Mouse (Mus musculus) heart, postnatal 25 days (tissue): Measurements from ENCODE around the gene Wnk4. TPM values are rescaled to one million over a fixed set of nuclear protein-coding genes. Genes with fewer than 3 reads are reported as not detected.
A peak's percentile ranks its signal among the peaks of the same experiment; 100 is the strongest.

Source experiments
- DNase-seq: peaks from one replicate; pipeline ENCODE4 v3.0.0; 2022; ENCODE audit warnings: low spot score
- intact Hi-C: fragments of 180-260 bp; cut with DNase I; formaldehyde crosslinking; loops from one replicate; pipeline ENCODE4 v1.15.1; 2025
- total RNA-seq, 2 experiments: library from RNA; stranded (reverse); gene quantifications; 2 replicates each; pipeline ENCODE4 v1.2.3; 2021

The Wnk4 gene
- total RNA-seq, 2 experiments from 2014 or later: 9.6 to 14.6 TPM

DNA sequence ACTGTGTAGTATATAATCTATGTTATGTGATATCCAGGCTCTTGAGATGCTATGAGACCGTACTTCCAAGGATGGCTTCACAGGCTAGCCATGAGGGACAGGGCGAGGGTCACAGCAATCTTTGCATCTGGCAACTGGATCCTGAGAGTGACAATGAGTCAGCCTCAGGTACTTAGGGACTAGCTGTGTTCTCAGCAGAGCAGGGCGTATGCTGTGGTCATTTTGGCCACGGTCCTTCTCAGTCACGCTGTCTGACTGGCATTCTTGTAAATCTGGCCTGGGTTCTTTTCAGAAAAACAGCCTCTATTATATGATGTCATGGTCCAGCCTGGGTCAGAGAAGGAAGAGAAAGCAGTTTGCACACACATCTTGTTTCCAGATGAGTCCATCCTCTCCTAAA, 23.6 kb upstream of the Wnk4 start:
- intact Hi-C loops: no loop called here
- no peak for DNase-seq

DNA sequence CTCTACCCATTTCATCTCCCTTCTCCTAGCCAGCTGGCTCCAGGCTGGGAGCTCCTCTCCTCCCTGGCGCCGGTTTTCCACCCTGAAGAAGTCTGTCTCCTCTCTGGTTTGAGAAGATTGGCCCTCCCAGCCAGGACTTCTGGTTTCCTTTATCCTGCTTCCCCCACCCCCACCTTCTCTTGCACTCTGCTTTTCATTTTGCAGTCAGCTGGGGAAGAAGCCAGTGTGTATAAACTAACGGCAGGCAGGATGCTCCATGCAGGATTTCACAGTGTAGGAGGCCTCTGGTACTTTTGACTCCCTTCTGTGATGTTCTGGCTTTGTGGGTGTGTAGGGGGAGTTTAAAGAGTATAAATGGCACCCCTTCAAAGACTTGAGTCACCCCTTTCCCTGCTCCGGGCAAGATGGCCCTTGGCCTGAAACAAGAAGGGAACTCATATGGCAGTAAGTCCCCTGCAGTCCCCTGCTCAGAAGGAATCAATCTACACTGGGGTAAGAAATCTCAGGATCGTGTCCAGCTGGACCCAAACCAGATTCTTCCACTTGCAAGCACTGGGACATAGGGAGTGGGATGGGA, 22.2 kb upstream of the Wnk4 start:
- no peak for DNase-seq
- intact Hi-C loops: no loop called here

DNA sequence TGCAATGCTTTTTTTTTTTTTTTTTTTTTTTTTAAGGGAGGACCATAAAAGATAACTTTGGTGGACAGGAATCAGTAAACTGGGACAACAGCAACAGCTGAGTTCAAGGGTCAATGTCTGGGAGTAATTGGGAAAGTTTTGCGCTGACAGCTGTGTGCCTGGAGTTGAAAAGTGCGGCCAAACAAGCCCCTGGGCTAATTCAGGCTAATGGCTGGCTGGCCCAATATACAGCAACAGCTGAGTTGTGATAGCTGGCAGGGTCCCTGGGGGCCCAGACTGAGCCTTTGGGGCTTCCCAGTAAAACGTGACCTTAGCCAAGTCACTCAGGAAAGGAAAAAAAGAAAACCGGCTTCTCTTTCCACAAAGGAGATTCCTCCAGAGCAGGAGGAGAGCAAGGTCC, 15.3 kb upstream of the Wnk4 start:
- intact Hi-C loops: no loop called here
- peak; percentile 65 for DNase-seq

DNA sequence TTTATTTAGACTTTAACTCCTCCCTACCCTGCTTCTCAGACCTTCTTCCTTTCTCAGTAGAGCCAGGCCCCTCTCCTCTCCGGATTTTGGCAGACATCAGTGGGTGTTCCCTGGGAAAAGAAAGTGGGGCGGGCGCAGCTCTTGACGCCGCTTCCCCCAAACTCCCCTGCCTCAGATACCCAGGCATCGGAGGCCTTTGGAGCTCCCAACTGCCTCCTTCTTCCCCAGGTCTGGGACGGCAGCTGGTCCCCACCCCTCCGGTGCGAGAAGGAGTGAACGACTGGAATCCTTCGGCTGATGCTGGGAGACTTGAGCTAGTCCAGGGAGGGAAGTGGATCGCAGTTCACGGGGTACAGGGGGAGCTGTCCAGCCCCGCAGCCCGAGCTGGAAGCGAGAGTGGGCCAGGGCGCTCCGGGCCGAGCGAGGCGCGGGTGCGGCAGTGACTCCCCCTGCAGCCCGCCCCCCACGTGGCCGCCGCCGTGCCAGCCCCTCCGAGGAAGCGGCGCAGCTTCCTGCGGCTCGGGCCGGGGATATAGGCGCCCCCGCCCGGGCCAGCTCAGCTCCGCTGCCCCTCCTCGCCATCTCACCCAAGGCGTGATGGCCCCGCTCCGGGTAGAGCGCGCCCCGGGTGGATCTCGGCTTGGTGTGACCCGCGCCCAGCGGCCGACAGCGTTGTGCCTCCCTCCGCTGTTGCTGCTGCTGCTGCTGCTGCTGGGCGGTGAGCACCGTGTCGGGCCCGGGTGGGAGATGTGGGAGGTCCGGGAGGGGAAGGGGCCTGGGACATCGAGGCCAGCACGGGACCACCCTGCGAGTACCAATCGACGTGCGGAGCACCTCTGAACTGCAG, 14.3 kb upstream of the Wnk4 start, which contains the start of gene Ramp2:
Gene Ramp2, plus strand, starts transcription at position 174 of the 847 bp plus-strand sequence.
- intact Hi-C loops: loop anchor here (1.0 kb wide), 1 partner anchor 15 kb away; no protein-coding TSS in a partner anchor
- peak; percentile 75 for DNase-seq

DNA sequence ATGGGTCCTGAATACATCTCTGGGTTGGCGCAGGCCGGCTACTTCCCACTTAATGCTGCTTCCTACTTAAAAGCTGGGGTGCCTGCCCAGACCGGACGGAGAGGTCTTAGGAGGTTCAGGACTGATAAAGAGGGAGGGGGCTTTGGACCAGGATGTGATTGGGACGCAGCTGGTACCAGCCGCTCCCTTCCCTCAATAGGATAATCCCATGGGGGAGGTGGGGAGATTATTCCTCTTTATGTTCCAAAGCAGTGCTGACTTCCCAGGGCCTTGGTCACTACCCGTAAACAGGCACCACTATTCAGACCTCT, 13.7 kb upstream of the Wnk4 start:
- intact Hi-C loops: loop anchor here (1.0 kb wide), 1 partner anchor 15 kb away; no protein-coding TSS in a partner anchor

DNA sequence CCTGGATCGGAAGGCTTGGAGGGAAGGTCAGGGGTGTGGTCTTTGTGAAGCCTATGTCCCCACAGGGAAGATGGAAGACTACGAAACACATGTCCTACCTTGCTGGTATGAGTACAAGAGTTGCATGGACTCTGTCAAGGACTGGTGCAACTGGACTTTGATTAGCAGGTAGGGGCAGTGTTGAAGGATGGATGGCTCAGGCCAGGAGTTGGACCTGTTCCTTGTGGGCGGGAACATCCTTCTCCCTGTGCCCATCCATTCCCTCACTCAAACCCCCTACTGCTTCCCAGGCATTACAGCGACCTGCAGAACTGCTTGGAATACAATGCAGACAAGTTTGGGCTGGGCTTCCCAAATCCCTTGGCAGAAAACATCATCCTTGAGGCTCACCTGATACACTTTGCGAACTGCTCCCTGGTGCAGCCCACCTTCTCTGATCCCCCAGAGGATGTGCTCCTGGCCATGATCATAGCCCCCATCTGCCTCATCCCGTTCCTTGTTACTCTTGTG, 12.8 kb upstream of the Wnk4 start:
- DNase-seq: no peak

More for the DNA sequence above, 13.7 kb upstream of the Wnk4 start:
- DNase-seq: no peak

DNA sequence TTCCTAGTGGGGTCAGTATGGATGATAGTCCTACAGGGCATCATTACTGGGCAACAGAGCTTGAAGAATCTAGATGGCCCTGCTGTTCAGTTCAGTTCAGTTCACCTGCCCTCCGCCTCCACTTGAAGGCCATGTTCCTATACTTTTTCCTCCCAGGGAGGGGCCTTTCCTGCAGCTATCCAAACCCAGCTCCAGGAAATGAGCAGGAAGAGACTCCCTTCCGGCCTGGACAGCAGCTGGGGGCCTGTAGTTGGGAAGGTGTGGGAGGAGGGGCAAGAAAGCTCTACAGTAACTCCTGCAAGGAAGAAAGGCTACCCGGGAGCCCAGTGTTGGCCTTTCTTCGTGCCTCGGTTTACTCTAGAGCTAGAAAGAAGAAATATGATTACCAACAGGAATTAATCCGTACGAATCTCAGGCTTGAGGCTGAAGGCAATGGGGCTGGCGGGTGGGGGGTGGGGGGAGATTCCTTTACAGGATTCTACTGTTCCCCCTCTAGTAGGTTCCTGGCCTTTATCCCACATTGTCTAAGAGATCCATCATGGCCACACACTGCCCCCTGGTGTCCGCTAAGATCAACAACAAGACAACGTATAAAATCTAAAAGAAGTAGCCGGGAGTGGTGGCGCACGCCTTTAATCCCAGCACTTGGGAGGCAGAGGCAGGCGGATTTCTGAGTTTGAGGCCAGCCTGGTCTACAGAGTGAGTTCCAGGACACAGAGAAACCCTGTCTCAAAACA, 11.9 kb upstream of the Wnk4 start:
- intact Hi-C loops: loop anchor here (1.0 kb wide), 1 partner anchor 36 kb away; no protein-coding TSS in a partner anchor
- DNase-seq: peak; percentile 67

More for the DNA sequence above, 12.8 kb upstream of the Wnk4 start:
- intact Hi-C loops: loop anchor here (1.0 kb wide), 1 partner anchor 35 kb away; no protein-coding TSS in a partner anchor

DNA sequence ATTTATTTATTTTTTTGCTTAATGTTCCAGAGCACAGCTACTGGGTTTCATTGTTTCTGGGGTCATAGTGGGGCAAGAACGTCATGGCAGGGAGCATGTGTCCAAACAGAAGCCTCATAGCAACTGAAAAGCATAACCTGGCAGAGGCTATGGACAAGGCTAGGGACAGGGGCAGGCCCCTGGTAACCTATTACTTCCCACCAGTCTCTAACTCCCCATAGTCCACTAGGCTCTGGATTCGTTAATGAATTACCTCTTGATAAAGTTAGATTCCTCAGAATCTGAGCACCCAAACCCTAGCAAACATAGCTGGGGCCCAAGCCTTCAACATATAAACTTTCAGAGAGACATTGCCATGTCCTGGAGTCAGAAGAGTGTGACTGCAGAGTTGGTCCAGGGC, 9.3 kb upstream of the Wnk4 start:
- no peak for DNase-seq
- intact Hi-C loops: loop anchor here (5.0 kb wide), 1 partner anchor 164 kb away; the partner anchor contains the start of gene Mlx

DNA sequence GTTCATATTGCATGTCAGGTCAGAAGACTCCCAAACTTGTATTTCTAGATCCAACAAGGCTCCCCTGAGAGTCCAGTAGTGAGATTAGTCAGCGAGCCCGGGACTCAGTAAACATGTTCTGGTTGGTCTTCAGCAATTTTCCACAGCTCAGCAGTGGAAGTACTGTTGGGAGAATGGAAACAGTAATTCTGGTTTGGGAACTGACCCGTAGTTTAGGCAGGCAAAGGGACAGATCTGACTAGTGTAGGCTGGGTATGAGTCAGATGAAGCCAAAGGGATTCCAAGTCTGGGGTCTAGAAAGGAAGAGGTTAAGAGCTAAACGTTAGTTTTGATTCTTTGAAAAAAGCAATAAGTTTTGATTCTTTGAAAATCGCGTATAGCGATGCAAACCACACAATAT, 7.4 kb upstream of the Wnk4 start:
- DNase-seq: no peak
- intact Hi-C loops: loop anchor here (2.0 to 5.0 kb wide), 2 partner anchors 48 to 166 kb away; partner anchors contain the start of gene Mlx

DNA sequence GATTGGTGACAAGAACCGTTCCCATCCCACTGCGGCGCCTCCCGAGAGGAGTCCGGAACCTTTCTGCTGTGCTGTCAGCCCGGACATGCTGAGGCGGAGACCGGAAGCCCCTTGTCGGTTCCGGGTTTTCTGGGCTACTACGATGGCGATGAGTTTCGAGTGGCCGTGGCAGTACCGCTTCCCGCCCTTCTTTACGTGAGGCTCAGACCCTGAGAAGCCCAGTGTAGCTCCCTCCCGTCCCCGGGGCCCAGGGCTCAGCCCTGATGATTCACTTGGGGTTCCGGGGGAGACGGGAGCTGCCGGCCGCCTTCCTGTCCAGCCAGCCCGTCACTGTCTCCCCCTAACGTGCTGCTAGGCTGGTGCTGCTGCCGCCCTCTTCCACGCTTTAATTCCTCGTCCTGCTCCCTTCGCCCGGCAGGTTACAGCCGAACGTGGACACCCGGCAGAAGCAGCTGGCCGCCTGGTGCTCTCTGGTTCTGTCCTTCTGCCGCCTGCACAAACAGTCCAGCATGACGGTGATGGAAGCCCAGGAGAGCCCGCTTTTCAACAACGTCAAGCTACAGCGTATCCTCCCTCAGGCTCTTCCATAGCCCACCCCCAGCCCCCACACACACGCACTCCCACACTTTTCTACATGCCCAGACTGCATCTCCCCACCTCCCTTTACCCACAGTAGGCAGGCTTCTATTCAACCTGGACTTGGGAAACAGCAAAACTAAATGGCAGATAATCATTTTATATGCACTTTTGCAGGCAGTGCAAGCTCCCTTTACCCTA, 6.6 kb upstream of the Wnk4 start, which contains the start of gene Vps25:
Gene Vps25, plus strand, starts transcription at position 95 of the 777 bp plus-strand sequence.
- peak; percentile 72 for DNase-seq
- intact Hi-C loops: loop anchor here (2.0 to 5.0 kb wide), 2 partner anchors 47 to 166 kb away; partner anchors contain the start of gene Mlx

DNA sequence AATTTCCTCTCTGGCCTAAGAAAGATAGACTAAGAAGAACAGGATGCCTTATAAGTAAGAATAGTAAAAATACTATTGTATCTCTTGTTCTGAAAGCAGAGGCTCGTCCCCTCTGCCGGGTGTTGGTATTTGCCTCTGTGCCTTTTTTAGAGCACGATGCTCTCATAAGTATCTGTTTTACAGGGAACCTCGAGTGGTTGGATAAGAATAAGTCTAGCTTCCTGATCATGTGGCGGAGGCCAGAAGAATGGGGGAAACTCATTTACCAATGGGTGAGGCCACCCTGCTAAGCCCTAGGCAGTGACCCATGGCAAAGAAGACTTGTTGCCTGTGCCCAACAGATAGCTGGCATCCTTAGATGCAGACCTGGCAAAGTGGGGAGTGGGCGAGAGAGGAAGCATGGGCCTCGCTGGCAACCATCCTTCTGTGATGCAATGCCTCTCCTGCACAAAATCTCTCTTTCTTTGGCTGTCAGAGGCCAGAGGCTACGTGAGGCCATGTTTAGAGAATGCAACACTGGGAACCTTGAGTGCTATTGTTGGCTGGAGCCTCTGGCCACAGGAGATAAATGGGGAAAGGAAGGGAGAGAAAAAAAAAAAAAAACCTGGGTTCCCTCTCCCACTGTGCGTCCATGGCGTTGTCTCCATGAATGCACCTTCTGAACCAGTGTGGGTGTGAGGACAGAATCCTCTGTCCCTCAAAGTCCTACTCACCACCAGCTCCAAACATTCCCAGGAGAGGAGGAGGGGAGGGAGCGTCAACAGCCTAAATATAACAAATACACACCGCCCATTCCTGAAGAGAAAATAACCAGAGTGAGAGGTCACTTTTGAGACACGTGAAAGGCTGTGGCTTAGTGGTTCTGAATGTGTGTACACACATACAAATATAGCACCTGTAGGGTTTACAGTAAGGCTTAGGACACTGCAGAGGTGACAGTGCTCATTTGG, 4.3 kb upstream of the Wnk4 start:
- DNase-seq: no peak
- intact Hi-C loops: no loop called here

DNA sequence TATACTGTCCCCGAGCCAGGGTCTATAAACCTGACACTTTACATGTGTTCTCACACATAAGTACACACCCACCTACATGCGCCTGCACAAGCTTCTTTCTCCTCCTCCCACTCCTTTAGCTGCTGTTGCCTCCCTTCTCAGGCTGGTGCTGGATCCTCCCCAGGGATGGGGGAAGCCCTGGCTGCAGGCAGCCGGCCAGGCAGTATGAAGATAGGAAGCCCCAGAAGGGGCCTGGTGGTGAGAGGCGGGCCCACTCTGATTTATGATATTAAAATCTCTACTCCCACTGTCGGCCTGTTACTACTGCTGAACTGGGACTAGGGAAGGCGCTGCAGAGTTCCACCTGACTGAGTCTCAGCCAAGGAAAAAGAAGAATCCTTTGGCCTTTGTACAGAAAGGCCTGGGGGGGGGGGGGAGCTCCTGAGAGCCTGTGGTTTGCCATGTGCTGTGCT, 1.1 kb upstream of the Wnk4 start:
- intact Hi-C loops: no loop called here
- DNase-seq: no peak

DNA sequence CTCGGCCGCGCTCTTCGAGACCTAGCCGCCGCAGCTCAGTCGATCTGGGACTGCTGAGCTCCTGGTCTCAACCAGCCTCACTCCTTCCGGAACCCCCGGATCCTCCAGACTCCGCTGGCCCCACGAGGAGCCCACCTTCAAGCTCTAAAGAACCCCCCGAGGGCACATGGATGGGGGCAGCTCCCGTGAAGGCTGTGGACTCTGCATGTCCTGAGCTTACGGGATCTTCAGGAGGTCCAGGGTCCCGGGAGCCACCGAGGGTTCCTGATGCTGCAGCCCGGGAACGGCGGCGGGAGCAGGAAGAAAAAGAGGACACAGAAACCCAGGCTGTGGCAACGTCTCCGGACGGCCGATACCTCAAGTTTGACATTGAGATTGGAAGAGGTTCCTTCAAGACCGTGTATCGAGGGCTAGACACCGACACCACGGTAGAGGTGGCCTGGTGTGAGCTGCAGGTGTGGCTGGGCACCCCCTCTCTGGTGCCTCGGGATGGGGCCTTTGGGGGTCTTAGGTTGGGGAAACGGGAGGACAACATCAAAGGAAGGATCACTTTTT, 536 bp downstream of the Wnk4 start:
- no peak for DNase-seq

DNA sequence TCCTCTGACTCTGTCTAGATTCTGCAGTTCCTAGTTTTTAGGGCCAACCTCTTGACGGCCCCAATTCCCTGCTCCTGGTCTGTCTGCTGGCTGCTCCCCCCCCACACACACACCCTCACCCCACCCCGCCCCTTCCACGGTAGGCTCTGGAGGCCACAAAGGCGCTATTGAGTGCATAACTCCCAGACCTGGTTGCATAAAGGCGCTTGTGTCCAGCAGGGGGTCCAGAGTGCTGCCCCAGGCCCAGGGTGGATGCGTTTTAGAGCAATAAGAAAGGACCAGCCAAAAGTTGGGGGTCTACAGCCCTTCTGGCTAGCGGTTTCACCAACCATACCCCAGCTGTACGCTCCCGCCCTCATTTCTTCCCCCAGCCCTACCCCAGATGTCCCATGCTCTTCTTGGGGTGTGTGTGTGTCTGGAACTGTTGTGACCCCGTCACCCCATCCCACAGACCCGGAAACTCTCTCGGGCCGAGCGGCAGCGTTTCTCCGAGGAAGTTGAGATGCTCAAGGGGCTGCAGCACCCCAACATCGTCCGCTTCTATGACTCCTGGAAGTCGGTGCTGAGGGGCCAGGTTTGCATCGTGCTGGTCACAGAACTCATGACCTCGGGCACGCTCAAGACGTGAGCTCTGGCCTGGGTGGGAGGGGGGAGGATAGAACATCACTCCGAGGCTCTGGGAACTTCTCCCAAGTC, 2.1 kb downstream of the Wnk4 start:
- intact Hi-C loops: no loop called here
- no peak for DNase-seq

More for the DNA sequence above, 536 bp downstream of the Wnk4 start:
- intact Hi-C loops: loop anchor here (2.0 kb wide), 1 partner anchor 18 kb away; the partner anchor contains the start of genes Cntd1 and Coa3

DNA sequence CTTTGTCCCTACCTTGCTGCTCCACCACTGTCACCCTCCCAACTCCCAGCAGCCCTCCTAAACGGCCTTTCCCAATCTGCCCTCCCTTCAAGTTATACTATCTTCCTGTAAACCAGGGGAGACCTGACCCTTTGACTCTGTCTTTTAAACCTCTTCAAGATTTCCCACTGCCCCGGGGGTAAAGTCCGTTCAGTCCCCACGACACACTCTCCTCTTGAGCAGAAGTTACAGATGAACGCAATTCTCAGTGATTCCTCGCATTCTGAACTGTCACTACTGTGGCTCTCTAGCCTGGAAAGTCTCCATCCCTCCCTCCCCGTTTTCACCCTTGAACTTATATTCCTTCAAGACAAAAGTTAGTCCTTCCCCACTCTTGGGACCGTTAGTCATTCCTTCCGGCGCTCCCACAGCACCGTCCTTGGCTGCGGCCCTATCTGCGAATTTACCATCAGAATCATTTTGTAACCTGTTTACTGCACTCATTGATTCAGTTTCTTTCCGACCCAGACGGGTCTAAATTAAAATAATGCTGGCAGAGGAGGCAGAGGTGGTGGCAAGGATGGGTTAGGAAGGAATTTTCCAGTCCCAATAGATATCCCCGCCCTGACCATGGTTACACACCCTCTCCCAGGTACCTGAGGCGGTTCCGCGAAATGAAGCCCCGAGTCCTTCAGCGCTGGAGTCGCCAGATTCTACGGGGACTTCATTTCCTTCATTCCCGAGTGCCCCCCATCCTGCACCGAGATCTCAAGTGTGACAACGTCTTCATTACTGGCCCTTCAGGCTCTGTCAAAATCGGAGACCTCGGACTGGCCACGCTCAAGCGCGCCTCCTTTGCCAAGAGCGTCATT, 3.0 kb downstream of the Wnk4 start:
- intact Hi-C loops: no loop called here
- no peak for DNase-seq

DNA sequence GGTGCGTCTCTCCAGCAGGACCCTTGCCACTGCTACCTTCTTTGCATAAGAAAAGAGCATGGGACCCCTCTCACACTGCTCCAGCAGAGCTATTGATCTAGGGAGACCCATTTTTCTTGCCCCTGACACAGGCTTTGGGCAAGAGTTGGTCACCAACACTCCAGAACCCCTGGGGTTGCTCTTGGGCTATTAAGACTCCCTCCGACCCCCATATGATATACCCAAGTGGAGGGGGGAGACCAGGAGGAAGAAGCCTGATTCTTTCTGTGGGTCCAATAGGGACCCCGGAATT, 3.6 kb downstream of the Wnk4 start:
- no peak for DNase-seq
- intact Hi-C loops: no loop called here
